Mouse (Mus musculus) erythroblast, embryonic 14.5 days (primary cell): Measurements from ENCODE around the gene Lyl1.

Experiments used
- GATA1 ChIP-seq: IDR thresholded peaks from 2 replicates; pipeline ENCODE4 v1.6.1; 2012; ENCODE audit warnings: low read length, inconsistent platforms, mixed read lengths
- TAL1 ChIP-seq: IDR thresholded peaks from 3 replicates; pipeline ENCODE4 v1.6.1; 2012; ENCODE audit warnings: low read length, inconsistent platforms, mixed read lengths

DNA sequence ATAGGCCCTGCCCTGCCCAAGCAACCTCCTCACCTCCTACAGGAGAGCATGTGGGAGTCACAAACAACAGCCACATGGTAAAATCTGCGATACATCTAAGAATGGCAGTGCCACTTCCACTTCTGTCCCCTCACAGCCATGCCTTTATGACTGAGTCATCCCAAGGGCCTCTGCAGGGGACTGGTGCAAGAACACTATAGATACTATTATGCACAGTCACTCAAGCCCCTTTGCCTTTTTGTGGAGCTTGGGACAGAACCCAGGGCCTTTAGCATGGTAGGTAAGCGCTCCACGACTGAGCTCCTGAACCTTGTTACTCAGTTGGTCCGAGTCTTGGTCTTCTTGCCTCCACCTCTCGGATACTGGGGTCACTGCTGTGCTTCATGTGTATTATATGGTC is 24.0 kb upstream of the Lyl1 start:
- TF ChIP-seq GATA1 (no peak), TAL1 (no peak)
